Mouse (Mus musculus) bone marrow macrophage, adult 2 months (primary cell): ENCODE measurements around the gene Ppp1r15a. TPM values are rescaled to one million over a fixed set of nuclear protein-coding genes. Genes with fewer than 3 reads are reported as not detected.

Source experiments
- H3K27ac ChIP-seq: 2 replicates; pipeline ENCODE4 v1.5.1; 2012; ENCODE audit warnings: low read depth, low read length; ENCODE audit not compliant: insufficient read depth
- H3K4me1 ChIP-seq: 2 replicates; pipeline ENCODE4 v1.6.1; 2012; ENCODE audit warnings: low read length; ENCODE audit not compliant: control insufficient read depth, insufficient read depth
- H3K4me3 ChIP-seq: 2 replicates; pipeline ENCODE4 v1.5.1; 2012; ENCODE audit warnings: mild to moderate bottlenecking, low read length, moderate library complexity; ENCODE audit not compliant: insufficient read depth
- CTCF ChIP-seq: IDR thresholded peaks from 2 replicates; pipeline ENCODE4 v1.5.1; 2012; ENCODE audit warnings: low read depth, mild to moderate bottlenecking, low read length, moderate library complexity
- POLR2A ChIP-seq: IDR thresholded peaks from 2 replicates; pipeline ENCODE4 v1.6.1; 2012; ENCODE audit warnings: mild to moderate bottlenecking, low read depth, low read length, borderline replicate concordance
- polyA plus RNA-seq: library from polyadenylated mRNA; stranded (reverse); fragments of >200 nt; gene quantifications from 2 replicates; pipeline ENCODE4 v1.2.4, GENCODE M21; 2012; ENCODE audit not compliant: missing spikeins, insufficient read depth, insufficient read length

Gene Ppp1r15a
- polyA plus RNA-seq, 1 experiment: 26.7 TPM

DNA sequence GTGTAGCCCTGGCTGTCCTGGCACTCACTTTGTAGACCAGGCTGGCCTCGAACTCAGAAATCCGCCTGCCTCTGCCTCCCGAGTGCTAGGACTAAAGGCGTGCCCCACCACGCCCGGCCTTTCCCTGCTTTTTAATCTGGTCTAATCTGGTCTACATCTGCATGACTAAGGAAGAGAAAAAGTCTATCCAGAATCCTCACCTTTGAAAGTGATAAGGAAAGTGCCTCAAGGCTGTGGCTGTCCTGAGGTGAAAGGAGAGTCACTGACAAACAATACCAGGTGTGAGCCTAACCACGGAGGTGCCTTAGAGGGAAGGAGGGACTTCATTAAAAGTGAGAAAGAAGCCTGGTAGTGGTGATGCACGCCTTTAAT, 25.4 kb upstream of the Ppp1r15a start:
- H3K4me3 ChIP-seq: no peak overlapping the region
- TF ChIP-seq POLR2A: no peak
- no peak for TF ChIP-seq CTCF
- H3K27ac ChIP-seq: no peak overlapping the region
- H3K4me1 ChIP-seq: peaks cover 3% of the 10 kb centered on the region; the same call in 1 of the 2 replicates

- H3K27ac ChIP-seq: no peak overlapping the region
- peaks cover 3% of the 10 kb centered on the region; the same call in 1 of the 2 replicates for H3K4me1 ChIP-seq
- no peak for TF ChIP-seq POLR2A
- no peak for TF ChIP-seq CTCF
- H3K4me3 ChIP-seq: no peak overlapping the region
Measured at GRCm38 (mm10) chr7:45550821-45551511, 24.9 kb upstream of the Ppp1r15a start.

GRCm38 (mm10) chr7:45549641-45550436, 23.8 kb upstream of the Ppp1r15a start:
- TF ChIP-seq POLR2A (no peak), CTCF (no peak)
- H3K4me3 ChIP-seq: no peak overlapping the region
- H3K4me1 ChIP-seq: peaks cover 3% of the 10 kb centered on the region; the same call in 1 of the 2 replicates
- no peak overlapping the region for H3K27ac ChIP-seq

- H3K27ac ChIP-seq: no peak overlapping the region
- no peaks in the 10 kb centered on the region for H3K4me1 ChIP-seq
- no peak overlapping the region for H3K4me3 ChIP-seq
- TF ChIP-seq CTCF (no peak), POLR2A (no peak)
Measured at GRCm38 (mm10) chr7:45544525-45544924, 18.5 kb upstream of the Ppp1r15a start.

DNA sequence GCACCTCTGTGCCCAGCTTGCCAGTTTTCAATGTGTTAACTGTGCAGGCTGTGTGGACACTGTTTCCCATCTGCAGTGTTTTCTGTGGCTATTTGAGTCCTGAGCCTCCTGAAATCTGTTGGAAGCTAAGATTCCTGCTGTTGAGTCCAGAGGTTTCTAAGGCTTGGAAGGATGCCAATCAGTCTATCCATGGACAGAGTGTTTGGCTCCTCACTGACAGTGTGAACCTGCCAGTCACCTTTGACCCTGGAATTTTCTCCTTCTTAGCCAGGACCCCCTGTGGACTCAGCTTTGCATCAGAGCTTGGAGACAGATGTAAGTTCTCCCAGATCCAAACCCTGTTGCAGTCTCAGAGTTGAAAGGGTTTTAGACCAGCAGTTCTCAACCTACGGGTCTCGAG, 14.1 kb upstream of the Ppp1r15a start:
- TF ChIP-seq POLR2A (no peak), CTCF (no peak)
- H3K27ac ChIP-seq: no peak overlapping the region
- no peak overlapping the region for H3K4me3 ChIP-seq
- H3K4me1 ChIP-seq: peaks cover 11% of the 10 kb centered on the region

- no peak overlapping the region for H3K27ac ChIP-seq
- peaks cover 12% of the 10 kb centered on the region for H3K4me1 ChIP-seq
- no peak for TF ChIP-seq CTCF
- no peak overlapping the region for H3K4me3 ChIP-seq
Measured at GRCm38 (mm10) chr7:45539095-45539494, 13.0 kb upstream of the Ppp1r15a start.

- TF ChIP-seq POLR2A: no peak
- TF ChIP-seq CTCF: no peak
- Histone ChIP-seq H3K27ac (peak overlapping the region; percentile 32; the same call in 1 of the 2 replicates), H3K4me3 (peak overlapping the region; percentile 66), H3K4me1 (peaks cover 12% of the 10 kb centered on the region)
Measured at GRCm38 (mm10) chr7:45538163-45539041, 12.3 kb upstream of the Ppp1r15a start.

- H3K27ac ChIP-seq: no peak overlapping the region
- peak overlapping the region; percentile 66 for H3K4me3 ChIP-seq
- TF ChIP-seq POLR2A (no peak), CTCF (no peak)
- peaks cover 12% of the 10 kb centered on the region for H3K4me1 ChIP-seq
Measured at GRCm38 (mm10) chr7:45537602-45538001, 11.5 kb upstream of the Ppp1r15a start.

DNA sequence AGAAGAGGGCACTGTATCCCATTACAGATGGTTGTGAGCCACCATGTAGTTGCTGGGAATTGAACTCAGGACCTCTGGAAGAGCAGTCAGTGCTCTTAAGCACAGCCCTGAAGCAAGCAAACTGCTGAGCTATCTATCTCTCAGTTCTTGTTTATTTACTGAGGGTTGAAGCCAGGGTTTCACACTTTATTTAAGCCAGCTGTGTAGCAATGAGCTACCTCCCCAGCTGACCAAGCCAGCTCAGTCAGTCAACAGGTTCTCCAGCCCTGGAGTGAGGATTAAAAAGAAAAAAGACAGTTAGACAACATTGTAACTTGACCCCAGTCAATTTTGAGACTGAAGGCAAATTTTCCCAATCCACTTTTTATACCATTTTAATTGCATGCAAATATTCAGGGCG, 9.6 kb upstream of the Ppp1r15a start:
- TF ChIP-seq POLR2A (no peak), CTCF (no peak)
- no peak overlapping the region for H3K4me3 ChIP-seq
- H3K27ac ChIP-seq: peak overlapping the region; percentile 97
- H3K4me1 ChIP-seq: peaks cover 12% of the 10 kb centered on the region

DNA sequence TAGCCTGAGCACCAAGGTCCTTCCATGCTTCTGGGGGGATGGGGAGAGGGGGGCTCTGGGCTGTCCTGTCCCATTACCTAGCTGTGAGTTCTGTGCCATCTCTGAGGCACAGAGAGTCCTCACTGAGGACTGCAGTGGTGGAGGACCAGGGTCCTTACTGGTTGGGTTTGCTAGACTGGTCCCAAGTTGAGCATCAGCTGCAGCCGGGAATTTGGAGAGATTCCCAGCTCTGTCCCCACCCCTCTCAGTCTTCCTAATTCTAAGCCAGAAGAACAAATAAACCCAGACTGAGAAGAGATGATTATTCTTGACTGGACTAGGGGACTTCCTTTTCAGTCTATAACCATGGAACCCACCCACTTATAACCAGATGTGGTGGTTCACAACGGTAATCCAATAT, 4.6 kb upstream of the Ppp1r15a start:
- TF ChIP-seq POLR2A (no peak), CTCF (no peak)
- Histone ChIP-seq H3K4me1 (peaks cover 31% of the 10 kb centered on the region), H3K4me3 (no peak overlapping the region), H3K27ac (no peak overlapping the region)
